Mouse (Mus musculus): ENCODE measurements around the gene Tbc1d2b. TPM values are rescaled to one million over a fixed set of nuclear protein-coding genes. Genes with fewer than 3 reads are reported as not detected.

Tbc1d2b gene
- polyA plus RNA-seq, 1 experiment: 2.0 TPM

DNA sequence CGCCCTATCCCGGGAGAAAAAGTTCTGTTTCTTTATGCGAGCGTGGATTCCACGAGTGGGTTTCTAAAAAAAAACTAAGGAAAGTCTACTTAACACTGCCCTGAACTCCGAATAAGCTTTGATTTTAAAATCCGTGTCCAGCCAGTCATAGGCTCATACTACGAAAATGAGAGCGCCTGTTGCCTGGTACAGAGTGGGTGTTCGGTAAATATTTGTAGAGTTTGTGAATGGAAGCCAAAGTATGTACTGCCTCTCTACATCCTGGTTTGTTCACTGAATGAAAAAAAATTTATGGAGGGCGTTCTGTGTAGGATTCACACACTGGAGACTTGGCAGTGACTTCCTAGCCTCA, 316 bp upstream of the Tbc1d2b start:
- no peaks in the 10 kb centered on the region for H3K9me3 ChIP-seq (ENCODE audit: control insufficient read depth, low read length)
- peak overlapping the region; percentile 97 for H3K4me3 ChIP-seq (replicated peaks)
- H3K4me1 ChIP-seq (ENCODE audit: control insufficient read depth): peaks cover 78% of the 10 kb centered on the region
- H3K36me3 ChIP-seq (ENCODE audit: control insufficient read depth): peaks cover 35% of the 10 kb centered on the region
- no peak for TF ChIP-seq TAL1 (IDR thresholded peaks at IDR 0.05; ENCODE audit: low read length)
- TF ChIP-seq GATA1 (IDR thresholded peaks at IDR 0.05; ENCODE audit: low read length): no peak
- no peaks in the 10 kb centered on the region for H3K27me3 ChIP-seq (ENCODE audit: control insufficient read depth)

DNA sequence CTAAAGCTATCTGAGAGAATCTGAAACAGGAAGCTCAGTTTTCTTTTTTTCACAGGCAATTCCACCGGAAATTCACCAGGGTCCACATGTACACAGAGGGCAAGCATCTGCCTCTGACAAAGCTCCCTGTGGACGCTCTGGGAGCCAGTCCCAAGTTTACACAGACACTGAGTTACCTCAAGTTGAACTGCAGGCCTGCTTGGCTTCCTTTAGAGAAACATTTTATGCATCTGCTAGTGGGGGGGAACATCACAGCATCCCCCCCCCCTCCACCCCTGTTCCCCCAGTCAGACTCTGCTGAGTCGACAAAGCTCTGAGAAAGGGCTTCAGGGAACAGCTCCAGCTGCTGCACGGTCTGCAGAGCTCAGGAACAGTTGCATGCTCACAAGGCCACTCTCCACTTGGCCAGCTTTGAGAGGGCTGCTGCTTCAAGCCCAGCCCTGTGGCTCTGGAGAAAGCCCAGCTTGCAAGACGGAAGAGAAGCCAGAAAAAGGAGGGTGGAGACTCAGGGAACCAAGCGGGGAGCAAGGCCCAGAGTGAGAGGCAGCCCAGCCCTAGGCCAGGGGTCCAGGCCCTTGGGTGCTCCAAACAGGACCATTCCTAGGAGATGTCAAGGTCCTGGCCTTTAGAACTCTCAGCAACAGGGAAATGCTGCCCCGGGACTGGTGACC, 1.5 kb downstream of the Tbc1d2b start:
- H3K36me3 ChIP-seq (ENCODE audit: control insufficient read depth): peaks cover 52% of the 10 kb centered on the region
- peak overlapping the region; percentile 97 for H3K4me3 ChIP-seq (replicated peaks)
- H3K4me1 ChIP-seq (ENCODE audit: control insufficient read depth): peaks cover 84% of the 10 kb centered on the region
- no peaks in the 10 kb centered on the region for H3K27me3 ChIP-seq (ENCODE audit: control insufficient read depth)
- no peaks in the 10 kb centered on the region for H3K9me3 ChIP-seq (ENCODE audit: control insufficient read depth, low read length)
- TF ChIP-seq GATA1 (IDR thresholded peaks at IDR 0.05; ENCODE audit: low read length) (no peak), TAL1 (IDR thresholded peaks at IDR 0.05; ENCODE audit: low read length) (no peak)

GRCm38 (mm10) chr9:90266926-90267325, 3.7 kb downstream of the Tbc1d2b start:
- no peak for TF ChIP-seq GATA1 (IDR thresholded peaks at IDR 0.05; ENCODE audit: low read length)
- no peak for TF ChIP-seq TAL1 (IDR thresholded peaks at IDR 0.05; ENCODE audit: low read length)
- Histone ChIP-seq H3K36me3 (ENCODE audit: control insufficient read depth) (peaks cover 71% of the 10 kb centered on the region), H3K4me1 (ENCODE audit: control insufficient read depth) (peaks cover 96% of the 10 kb centered on the region), H3K9me3 (ENCODE audit: control insufficient read depth, low read length) (no peaks in the 10 kb centered on the region), H3K27me3 (ENCODE audit: control insufficient read depth) (no peaks in the 10 kb centered on the region), H3K4me3 (replicated peaks) (no peak overlapping the region)

GRCm38 (mm10) chr9:90266059-90266458, 4.5 kb downstream of the Tbc1d2b start:
- no peaks in the 10 kb centered on the region for H3K9me3 ChIP-seq (ENCODE audit: control insufficient read depth, low read length)

GRCm38 (mm10) chr9:90265322-90266039, 5.1 kb downstream of the Tbc1d2b start:
- Histone ChIP-seq H3K9me3 (ENCODE audit: control insufficient read depth, low read length) (no peaks in the 10 kb centered on the region), H3K4me1 (ENCODE audit: control insufficient read depth) (peaks cover 97% of the 10 kb centered on the region), H3K4me3 (replicated peaks) (no peak overlapping the region), H3K36me3 (ENCODE audit: control insufficient read depth) (peaks cover 85% of the 10 kb centered on the region), H3K27me3 (ENCODE audit: control insufficient read depth) (no peaks in the 10 kb centered on the region)
- TF ChIP-seq TAL1 (IDR thresholded peaks at IDR 0.05; ENCODE audit: low read length) (no peak), GATA1 (IDR thresholded peaks at IDR 0.05; ENCODE audit: low read length) (no peak)

More at GRCm38 (mm10) chr9:90266059-90266458, 4.5 kb downstream of the Tbc1d2b start:
- Histone ChIP-seq H3K4me3 (replicated peaks) (no peak overlapping the region), H3K36me3 (ENCODE audit: control insufficient read depth) (peaks cover 79% of the 10 kb centered on the region), H3K27me3 (ENCODE audit: control insufficient read depth) (no peaks in the 10 kb centered on the region), H3K4me1 (ENCODE audit: control insufficient read depth) (peaks cover 96% of the 10 kb centered on the region)
- no peak for TF ChIP-seq GATA1 (IDR thresholded peaks at IDR 0.05; ENCODE audit: low read length)
- no peak for TF ChIP-seq TAL1 (IDR thresholded peaks at IDR 0.05; ENCODE audit: low read length)

DNA sequence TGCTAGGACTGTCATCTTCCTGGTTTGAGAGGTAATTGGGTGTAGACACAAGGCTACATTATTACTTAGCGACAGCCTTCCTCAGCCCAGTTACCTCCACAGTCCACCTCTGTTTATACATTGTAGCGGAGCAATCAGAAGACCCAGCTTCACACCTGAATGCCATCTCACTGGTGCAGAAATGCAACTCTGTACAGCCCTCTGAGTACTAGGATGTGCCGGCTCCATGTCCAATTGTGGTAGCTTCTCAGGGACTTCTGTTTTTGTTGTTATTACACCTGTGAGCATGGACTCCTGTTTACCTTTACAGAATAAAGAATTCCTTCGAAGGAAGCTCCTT, 7.3 kb downstream of the Tbc1d2b start:
- TF ChIP-seq TAL1 (IDR thresholded peaks at IDR 0.05; ENCODE audit: low read length) (no peak), GATA1 (IDR thresholded peaks at IDR 0.05; ENCODE audit: low read length) (no peak)
- no peak overlapping the region for H3K4me3 ChIP-seq (replicated peaks)
- H3K36me3 ChIP-seq (ENCODE audit: control insufficient read depth): peaks cover 96% of the 10 kb centered on the region
- no peaks in the 10 kb centered on the region for H3K27me3 ChIP-seq (ENCODE audit: control insufficient read depth)
- peaks cover 98% of the 10 kb centered on the region for H3K4me1 ChIP-seq (ENCODE audit: control insufficient read depth)
- H3K9me3 ChIP-seq (ENCODE audit: control insufficient read depth, low read length): no peaks in the 10 kb centered on the region

- Histone ChIP-seq H3K27me3 (ENCODE audit: control insufficient read depth) (no peaks in the 10 kb centered on the region), H3K9me3 (ENCODE audit: control insufficient read depth, low read length) (no peaks in the 10 kb centered on the region), H3K4me3 (replicated peaks) (no peak overlapping the region), H3K4me1 (ENCODE audit: control insufficient read depth) (peaks cover 98% of the 10 kb centered on the region), H3K36me3 (ENCODE audit: control insufficient read depth) (peaks cover 96% of the 10 kb centered on the region)
- TF ChIP-seq GATA1 (IDR thresholded peaks at IDR 0.05; ENCODE audit: low read length) (no peak), TAL1 (IDR thresholded peaks at IDR 0.05; ENCODE audit: low read length) (no peak)
These were observed 7.8 kb downstream of the Tbc1d2b start for GRCm38 (mm10) chr9:90262591-90263339.

GRCm38 (mm10) chr9:90262063-90262462, 8.5 kb downstream of the Tbc1d2b start:
- Histone ChIP-seq H3K9me3 (ENCODE audit: control insufficient read depth, low read length) (no peaks in the 10 kb centered on the region), H3K36me3 (ENCODE audit: control insufficient read depth) (peaks cover 96% of the 10 kb centered on the region), H3K4me1 (ENCODE audit: control insufficient read depth) (peaks cover 99% of the 10 kb centered on the region), H3K4me3 (replicated peaks) (peak overlapping the region; percentile 32), H3K27me3 (ENCODE audit: control insufficient read depth) (no peaks in the 10 kb centered on the region)
- TF ChIP-seq GATA1 (IDR thresholded peaks at IDR 0.05; ENCODE audit: low read length) (no peak), TAL1 (IDR thresholded peaks at IDR 0.05; ENCODE audit: low read length) (no peak)

All from erythroblast, embryonic 14.5 days (primary cell).